Mouse (Mus musculus): ENCODE results near the gene Qdpr. TPM values are rescaled to one million over a fixed set of nuclear protein-coding genes. Genes with fewer than 3 reads are reported as not detected.
A peak's percentile ranks its signal among the peaks of the same experiment; 100 is the strongest.

The Qdpr gene
- polyA plus RNA-seq, 1 experiment from 2014 or later: 110 TPM

DNA sequence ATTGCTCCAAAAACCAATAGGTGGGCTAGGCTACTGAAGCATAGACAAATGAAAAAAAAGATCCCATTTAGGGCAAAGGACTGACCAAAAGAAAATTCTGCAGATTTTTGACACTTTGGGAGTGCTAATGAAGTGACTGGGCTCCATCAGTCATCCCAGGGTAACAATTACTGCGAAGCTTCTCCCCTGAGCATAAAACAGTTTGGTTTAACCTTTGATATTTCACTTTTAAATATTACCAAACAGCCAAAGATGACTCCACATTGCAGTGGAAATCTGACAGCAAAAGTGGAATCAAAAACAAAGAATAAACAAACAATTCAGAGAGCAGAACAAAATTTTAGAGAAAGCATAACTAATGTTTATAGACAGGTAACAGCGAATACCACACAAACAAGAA is 31.1 kb upstream of the Qdpr start:
- no peak overlapping the region for H3K4me3 ChIP-seq
- no peaks in the 10 kb centered on the region for H3K27me3 ChIP-seq (replicated peaks)
- no peaks in the 10 kb centered on the region for H3K9me3 ChIP-seq
- H3K9ac ChIP-seq: no peak overlapping the region
- no peak overlapping the region for H3K27ac ChIP-seq
- ATAC-seq (replicated peaks): no peak
- no peaks in the 10 kb centered on the region for H3K4me1 ChIP-seq
- no peak overlapping the region for H3K4me2 ChIP-seq
- WGBS: 88% methylated on average over 2 of the region's 2 CpGs
- H3K36me3 ChIP-seq (replicated peaks): no peaks in the 10 kb centered on the region

DNA sequence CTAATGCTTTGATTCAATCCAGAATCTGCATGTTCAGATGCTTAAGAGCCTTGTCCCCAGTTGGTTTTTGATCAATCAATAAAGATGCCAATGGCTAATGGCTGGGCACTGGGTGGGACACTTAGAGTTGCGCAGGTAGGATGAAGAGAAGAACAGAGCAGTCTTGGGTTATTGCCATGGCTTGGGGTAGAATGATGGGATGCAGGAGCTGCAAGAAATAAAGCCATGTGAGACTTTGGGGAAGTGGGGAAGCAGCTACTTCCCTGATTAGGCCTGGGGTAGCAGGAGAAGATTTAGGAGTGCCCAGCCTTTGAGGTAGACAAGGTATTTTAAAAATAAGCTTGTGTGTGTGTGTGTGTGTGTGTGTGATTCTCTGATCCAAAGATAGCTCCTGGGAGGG is 30.0 kb upstream of the Qdpr start:
- Histone ChIP-seq H3K4me3 (no peak overlapping the region), H3K9me3 (no peaks in the 10 kb centered on the region), H3K27ac (no peak overlapping the region), H3K9ac (no peak overlapping the region), H3K4me1 (no peaks in the 10 kb centered on the region), H3K4me2 (no peak overlapping the region), H3K36me3 (replicated peaks) (no peaks in the 10 kb centered on the region), H3K27me3 (replicated peaks) (no peaks in the 10 kb centered on the region)
- no peak for ATAC-seq (replicated peaks)
- 100% methylated on average over 1 of the region's 1 CpGs for WGBS

DNA sequence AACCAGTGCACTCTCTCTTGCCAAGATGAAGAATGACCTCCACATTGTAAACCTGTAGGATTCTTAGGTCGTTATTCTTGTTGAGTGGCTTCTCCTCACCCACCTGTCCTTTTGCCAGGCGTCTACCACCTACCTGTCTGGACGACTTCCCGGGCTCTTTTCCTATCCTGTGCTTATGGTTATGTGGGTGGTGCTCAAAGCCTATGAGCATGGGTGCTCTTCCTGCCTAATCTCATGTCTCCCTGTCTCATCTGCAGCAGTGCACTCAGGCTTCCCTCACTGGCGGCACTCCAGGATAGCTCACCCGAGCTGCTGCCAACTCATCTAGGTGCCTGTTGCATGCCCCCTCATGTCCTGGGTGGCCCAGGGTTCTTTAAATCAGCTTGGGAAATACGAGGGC is 27.6 kb upstream of the Qdpr start:
- WGBS: 90% methylated on average over 7 of the region's 7 CpGs
- H3K36me3 ChIP-seq (replicated peaks): no peaks in the 10 kb centered on the region
- H3K27ac ChIP-seq: no peak overlapping the region
- no peaks in the 10 kb centered on the region for H3K4me1 ChIP-seq
- 0 out of 2 replicates have a peak, but pooled peaks cover 3% of the 10 kb centered on the region for H3K27me3 ChIP-seq (replicated peaks)
- no peak overlapping the region for H3K9ac ChIP-seq
- no peak for ATAC-seq (replicated peaks)
- H3K4me2 ChIP-seq: no peak overlapping the region
- no peak overlapping the region for H3K4me3 ChIP-seq
- no peaks in the 10 kb centered on the region for H3K9me3 ChIP-seq

DNA sequence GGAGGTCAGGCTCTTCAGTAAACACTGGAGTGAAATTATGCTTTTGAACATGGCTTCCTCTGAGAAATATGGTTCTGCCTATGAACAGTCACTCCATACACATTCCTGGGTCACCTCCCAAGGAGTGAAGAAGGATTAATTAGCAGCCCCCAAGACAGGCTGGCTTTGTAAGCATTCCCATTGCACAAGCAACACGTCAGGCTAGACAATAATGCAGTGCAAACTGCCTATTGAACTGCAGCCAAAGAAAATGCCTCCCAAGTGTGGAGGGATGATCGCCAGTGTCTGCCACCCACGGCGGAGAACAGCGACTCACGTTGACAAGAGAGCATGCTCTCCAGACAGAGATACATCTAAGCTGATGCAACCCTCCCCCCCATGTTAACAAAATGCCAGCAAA is 26.3 kb upstream of the Qdpr start:
- no peak for ATAC-seq (replicated peaks)
- 26% methylated on average over 6 of the region's 6 CpGs for WGBS

DNA sequence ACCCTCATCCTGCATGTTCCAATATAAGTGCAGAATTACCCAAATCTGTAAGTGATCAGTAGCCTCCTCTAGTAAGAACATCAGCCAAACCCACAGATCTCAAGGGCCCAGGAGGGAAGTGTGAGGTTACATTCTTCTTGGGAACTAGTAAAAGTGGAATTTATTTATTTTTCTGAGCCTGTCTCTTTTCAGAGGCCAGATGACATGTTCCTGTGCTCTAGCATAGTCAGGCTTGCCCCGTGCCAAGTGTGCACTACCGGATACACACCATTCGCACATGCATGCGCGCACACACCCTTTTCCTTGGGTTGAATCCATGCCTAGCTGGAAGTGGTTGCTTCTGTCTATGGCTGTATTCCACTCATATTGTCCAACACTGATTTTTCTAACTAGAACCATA is 25.7 kb upstream of the Qdpr start:
- no peak for ATAC-seq (replicated peaks)
- WGBS: 92% methylated on average over 5 of the region's 5 CpGs
- H3K27ac ChIP-seq: no peak overlapping the region
- no peak overlapping the region for H3K9ac ChIP-seq
- H3K9me3 ChIP-seq: no peaks in the 10 kb centered on the region
- no peaks in the 10 kb centered on the region for H3K36me3 ChIP-seq (replicated peaks)
- H3K27me3 ChIP-seq (replicated peaks): 0 out of 2 replicates have a peak, but pooled peaks cover 3% of the 10 kb centered on the region
- no peaks in the 10 kb centered on the region for H3K4me1 ChIP-seq
- H3K4me2 ChIP-seq: no peak overlapping the region
- no peak overlapping the region for H3K4me3 ChIP-seq

More for the DNA sequence above, 26.3 kb upstream of the Qdpr start:
- Histone ChIP-seq H3K9me3 (no peaks in the 10 kb centered on the region), H3K4me3 (no peak overlapping the region), H3K27me3 (replicated peaks) (0 out of 2 replicates have a peak, but pooled peaks cover 3% of the 10 kb centered on the region), H3K4me2 (no peak overlapping the region), H3K4me1 (no peaks in the 10 kb centered on the region), H3K36me3 (replicated peaks) (no peaks in the 10 kb centered on the region), H3K9ac (no peak overlapping the region), H3K27ac (no peak overlapping the region)

DNA sequence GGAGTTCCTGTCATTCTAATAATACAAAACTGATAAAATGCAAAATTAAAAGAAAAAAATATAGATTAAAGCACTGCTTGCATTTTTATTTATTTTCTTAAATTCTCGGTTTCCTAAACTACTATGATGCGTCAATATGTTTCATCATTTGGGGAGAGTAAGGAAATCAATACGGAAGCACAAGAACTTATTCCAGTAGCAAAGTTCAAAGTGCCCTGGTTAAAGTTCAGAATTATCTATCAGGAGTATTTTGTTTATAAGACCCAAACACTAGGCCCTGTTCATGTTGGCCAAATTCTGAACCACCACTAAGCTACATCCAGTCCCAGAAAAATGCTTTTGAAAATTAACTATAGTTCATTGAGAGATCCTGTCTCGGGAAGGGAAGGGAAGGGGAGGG is 24.7 kb upstream of the Qdpr start:
- WGBS: 77% methylated on average over 3 of the region's 4 CpGs
- Histone ChIP-seq H3K4me1 (no peaks in the 10 kb centered on the region), H3K9ac (no peak overlapping the region), H3K4me2 (no peak overlapping the region), H3K9me3 (no peaks in the 10 kb centered on the region), H3K4me3 (no peak overlapping the region), H3K27me3 (replicated peaks) (0 out of 2 replicates have a peak, but pooled peaks cover 3% of the 10 kb centered on the region), H3K27ac (no peak overlapping the region), H3K36me3 (replicated peaks) (no peaks in the 10 kb centered on the region)
- no peak for ATAC-seq (replicated peaks)

DNA sequence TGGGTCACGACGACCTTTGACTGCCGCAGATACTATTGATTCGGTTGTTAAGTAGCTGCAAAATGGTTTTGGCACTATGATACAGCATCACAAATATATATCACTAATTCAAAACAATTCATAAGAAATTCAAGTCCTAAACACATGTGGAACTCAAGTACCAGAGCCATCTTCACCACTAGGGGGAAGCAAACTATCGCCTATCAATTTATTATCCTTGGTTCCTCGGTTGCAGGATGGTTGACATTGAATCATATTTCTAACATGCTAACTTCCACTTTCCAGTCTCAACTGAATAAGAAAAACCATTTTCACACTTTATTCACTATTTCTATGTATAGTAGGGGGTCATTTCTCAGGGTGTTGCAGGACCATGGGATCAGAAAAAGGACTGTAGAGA is 24.2 kb upstream of the Qdpr start:
- Histone ChIP-seq H3K4me2 (no peak overlapping the region), H3K9ac (no peak overlapping the region), H3K27ac (no peak overlapping the region), H3K4me3 (no peak overlapping the region), H3K27me3 (replicated peaks) (0 out of 2 replicates have a peak, but pooled peaks cover 3% of the 10 kb centered on the region), H3K9me3 (no peaks in the 10 kb centered on the region), H3K4me1 (no peaks in the 10 kb centered on the region), H3K36me3 (replicated peaks) (no peaks in the 10 kb centered on the region)
- 31% methylated on average over 6 of the region's 6 CpGs for WGBS
- peak; percentile 65; the same call in 1 of the 2 replicates for ATAC-seq (replicated peaks)

DNA sequence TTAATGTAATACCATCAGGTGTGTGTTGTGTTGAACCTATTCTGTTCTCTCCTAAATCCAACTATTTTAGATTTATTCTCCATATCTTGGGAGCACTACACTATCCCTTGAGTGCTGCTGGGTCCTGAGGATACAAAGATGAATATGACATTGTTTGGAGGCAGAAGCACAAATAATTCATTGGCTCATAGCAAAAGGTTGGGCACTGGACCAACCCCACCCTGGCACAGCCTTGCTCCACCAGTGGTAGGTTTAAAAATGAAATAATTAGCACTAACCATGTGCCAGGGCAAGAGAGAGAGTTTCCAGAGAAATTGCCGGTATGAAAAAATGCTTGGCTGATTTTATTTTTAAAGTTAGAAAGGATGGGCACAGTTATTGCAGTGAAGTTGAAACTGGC is 23.5 kb upstream of the Qdpr start:
- Histone ChIP-seq H3K4me2 (no peak overlapping the region), H3K36me3 (replicated peaks) (no peaks in the 10 kb centered on the region), H3K4me3 (no peak overlapping the region), H3K4me1 (no peaks in the 10 kb centered on the region), H3K9me3 (no peaks in the 10 kb centered on the region), H3K27me3 (replicated peaks) (0 out of 2 replicates have a peak, but pooled peaks cover 3% of the 10 kb centered on the region), H3K9ac (no peak overlapping the region), H3K27ac (no peak overlapping the region)
- 96% methylated on average over 1 of the region's 1 CpGs for WGBS
- 0 out of 2 replicates have a peak, but pooled peaks have one; percentile 17 for ATAC-seq (replicated peaks)

DNA sequence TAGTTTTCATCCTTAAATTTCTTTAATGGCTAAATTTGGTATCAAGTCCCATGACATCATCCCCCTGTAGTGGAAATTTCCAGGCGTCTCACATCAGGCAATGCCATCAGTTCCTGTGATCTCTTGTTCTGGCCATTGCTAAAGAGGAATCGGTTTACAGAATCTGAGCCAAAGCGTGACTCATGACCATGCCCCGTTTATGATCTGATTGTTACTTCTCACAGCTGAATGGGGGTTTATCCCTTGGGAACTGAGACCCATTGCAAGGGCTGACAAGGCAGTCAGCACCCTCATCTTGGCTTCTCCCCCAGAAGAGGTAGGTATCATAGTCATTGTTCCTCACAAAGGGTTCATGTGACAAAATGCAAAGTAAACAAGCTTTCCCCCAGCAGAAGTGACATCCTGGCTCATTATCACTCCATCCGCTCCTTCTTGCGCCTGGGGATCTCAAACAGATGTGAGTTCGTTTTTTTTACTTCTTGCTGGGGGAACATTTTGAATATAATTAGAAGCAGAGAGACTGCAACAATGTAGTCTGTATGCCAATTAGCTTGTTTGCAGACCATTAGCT is 22.9 kb upstream of the Qdpr start:
- Histone ChIP-seq H3K9ac (peak overlapping the region; percentile 12; the same call in 1 of the 2 replicates), H3K36me3 (replicated peaks) (no peaks in the 10 kb centered on the region), H3K4me1 (no peaks in the 10 kb centered on the region), H3K4me2 (no peak overlapping the region), H3K27me3 (replicated peaks) (0 out of 2 replicates have a peak, but pooled peaks cover 3% of the 10 kb centered on the region), H3K9me3 (no peaks in the 10 kb centered on the region), H3K4me3 (no peak overlapping the region), H3K27ac (no peak overlapping the region)
- ATAC-seq (replicated peaks): no peak
- WGBS: 49% methylated on average over 7 of the region's 7 CpGs

DNA sequence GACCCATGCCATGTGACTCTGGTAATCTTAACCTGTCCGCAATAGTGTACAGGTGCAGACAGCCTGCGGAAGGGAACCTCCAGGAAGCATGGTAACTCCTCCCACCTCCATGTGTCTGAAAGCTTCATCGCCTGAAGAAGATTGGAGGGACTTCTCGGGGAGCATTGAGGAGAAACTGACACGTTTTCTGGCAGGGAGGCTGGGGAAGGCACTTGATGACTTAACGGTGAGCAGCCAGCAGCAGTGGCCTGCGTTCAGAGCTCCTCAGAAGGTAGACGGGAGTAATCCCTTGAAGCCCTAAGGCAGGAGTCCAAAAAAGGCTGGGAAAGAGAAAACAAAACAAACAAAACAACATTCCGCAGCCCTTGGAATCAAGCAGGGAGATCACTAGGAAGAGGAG is 4.4 kb upstream of the Qdpr start:
- Histone ChIP-seq H3K9me3 (no peaks in the 10 kb centered on the region), H3K9ac (no peak overlapping the region), H3K4me1 (peaks cover 3% of the 10 kb centered on the region; the same call in 1 of the 2 replicates), H3K4me3 (no peak overlapping the region), H3K27ac (no peak overlapping the region), H3K36me3 (replicated peaks) (no peaks in the 10 kb centered on the region), H3K4me2 (no peak overlapping the region), H3K27me3 (replicated peaks) (no peaks in the 10 kb centered on the region)
- no peak for ATAC-seq (replicated peaks)
- WGBS: 45% methylated on average over 9 of the region's 9 CpGs

DNA sequence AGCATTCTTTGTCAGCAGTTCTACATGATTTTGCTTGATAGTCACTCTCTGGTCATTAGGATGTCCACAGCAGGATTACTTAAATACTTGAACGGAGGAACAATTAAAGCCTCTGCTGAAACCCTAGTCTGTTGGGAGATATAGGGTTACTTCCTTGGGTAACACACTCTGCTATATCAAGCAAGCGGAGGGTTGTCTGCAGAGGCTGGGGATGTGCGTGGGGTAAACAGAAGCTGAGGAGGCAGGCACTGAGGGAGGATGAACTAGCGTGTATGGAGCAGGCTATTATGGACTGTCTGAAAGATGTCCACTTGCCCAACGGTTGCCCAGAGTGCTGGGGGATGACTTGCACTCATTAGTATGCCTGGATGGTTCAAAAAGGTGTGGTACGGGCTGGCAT is 3.4 kb upstream of the Qdpr start, which contains the start of gene Clrn2:
Gene Clrn2 (plus strand): TSS at position 301 of the 400 bp plus-strand sequence.
- Histone ChIP-seq H3K9ac (no peak within 1 kb of the TSS), H3K4me2 (no peak within 1 kb of the TSS), H3K4me3 (no peak within 1 kb of the TSS), H3K4me1 (peaks cover 13% of the 10 kb centered on the region), H3K27me3 (replicated peaks) (no peaks in the 10 kb centered on the region), H3K9me3 (no peaks in the 10 kb centered on the region), H3K36me3 (replicated peaks) (no peaks in the 10 kb centered on the region), H3K27ac (no peak within 1 kb of the TSS)
- no peak for ATAC-seq (replicated peaks)
- 73% methylated on average over 6 of the region's 6 CpGs for WGBS

DNA sequence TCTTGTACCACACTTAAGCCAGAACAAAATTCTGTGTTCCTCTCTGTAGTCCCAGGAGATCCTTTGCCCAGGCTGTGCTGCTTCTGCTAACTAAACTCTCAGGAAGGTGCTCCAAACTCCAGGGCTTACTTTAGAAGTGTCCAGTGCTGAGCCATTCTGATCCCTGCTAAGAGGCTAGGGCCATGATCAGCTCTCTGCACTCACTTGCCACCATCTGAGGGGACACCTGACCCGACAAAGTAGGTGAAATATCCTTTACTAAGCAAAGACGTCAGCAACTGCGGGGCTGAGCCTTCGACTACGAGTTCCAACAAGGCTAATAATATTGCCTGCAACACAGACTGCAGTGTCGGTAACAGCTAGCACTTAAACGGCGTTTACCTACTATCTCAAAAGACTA is 830 bp downstream of the Qdpr start:
- Histone ChIP-seq H3K9ac (peak overlapping the region; percentile 55), H3K4me1 (peaks cover 19% of the 10 kb centered on the region), H3K9me3 (no peaks in the 10 kb centered on the region), H3K4me3 (peak overlapping the region; percentile 68), H3K27ac (no peak overlapping the region), H3K4me2 (peak overlapping the region; percentile 90), H3K36me3 (replicated peaks) (no peaks in the 10 kb centered on the region), H3K27me3 (replicated peaks) (no peaks in the 10 kb centered on the region)
- ATAC-seq (replicated peaks): no peak
- WGBS: 5% methylated on average over 8 of the region's 8 CpGs

DNA sequence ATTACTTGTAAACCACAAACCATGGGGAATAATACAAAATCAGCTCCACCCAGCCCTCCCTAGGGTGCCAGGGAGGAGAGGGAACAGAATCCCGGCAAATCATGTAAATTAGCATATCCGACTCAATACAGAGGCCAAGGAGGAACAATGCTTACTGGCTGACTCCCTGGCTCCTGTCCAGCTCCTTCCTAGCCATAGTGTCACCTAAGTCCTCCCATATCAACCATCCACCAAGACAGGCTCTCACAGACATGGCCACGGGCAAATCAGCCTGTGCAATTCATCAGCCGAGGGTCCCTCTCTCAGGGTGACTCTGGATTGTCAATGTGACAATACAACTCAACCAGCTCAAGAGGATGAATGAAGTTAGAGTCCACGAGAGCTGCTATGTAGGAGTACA is 1.4 kb downstream of the Qdpr start:
- Histone ChIP-seq H3K4me3 (no peak overlapping the region), H3K4me1 (peaks cover 19% of the 10 kb centered on the region), H3K9ac (no peak overlapping the region; the same call in 1 of the 2 replicates), H3K27me3 (replicated peaks) (no peaks in the 10 kb centered on the region), H3K4me2 (peak overlapping the region; percentile 90), H3K27ac (no peak overlapping the region), H3K9me3 (no peaks in the 10 kb centered on the region), H3K36me3 (replicated peaks) (no peaks in the 10 kb centered on the region)
- ATAC-seq (replicated peaks): no peak
- 25% methylated on average over 5 of the region's 5 CpGs for WGBS

All from midbrain, embryonic 15.5 days (tissue).